Mouse (Mus musculus): ENCODE data around the gene 2210016F16Rik. TPM values are rescaled to one million over a fixed set of nuclear protein-coding genes. Genes with fewer than 3 reads are reported as not detected.
"Not testable (repeated sequence)": the region's sequence is repeated elsewhere in the genome, so short reads cannot be mapped to it uniquely, and the experiment has no call there.

Gene 2210016F16Rik
- polyA plus RNA-seq, 1 experiment from 2014 or later, result 30.6 TPM

DNA sequence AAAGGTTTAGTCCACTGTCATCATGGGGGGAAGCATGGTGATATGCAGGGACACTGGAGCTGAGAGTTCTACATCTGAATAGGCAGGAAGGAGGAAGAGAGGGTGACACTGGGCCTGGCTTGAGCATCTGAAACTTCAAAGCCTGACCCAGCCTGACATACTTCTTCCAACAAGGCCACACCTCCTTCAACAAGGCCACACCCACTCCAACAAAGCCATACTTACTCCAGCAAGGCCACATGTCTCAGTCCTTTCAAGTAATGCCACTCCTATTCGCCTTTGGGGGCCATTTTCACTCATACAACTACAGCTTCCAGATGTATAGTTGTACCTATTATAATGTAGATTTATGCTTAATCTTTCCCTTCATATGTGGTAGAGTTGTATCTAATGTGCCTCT, 17.4 kb downstream of the 2210016F16Rik start:
- 61% methylated on average over 1 of the region's 1 CpGs for WGBS
- H3K4me2 ChIP-seq (replicated peaks; ENCODE audit: low read depth, low read length), result no peak overlapping the region

DNA sequence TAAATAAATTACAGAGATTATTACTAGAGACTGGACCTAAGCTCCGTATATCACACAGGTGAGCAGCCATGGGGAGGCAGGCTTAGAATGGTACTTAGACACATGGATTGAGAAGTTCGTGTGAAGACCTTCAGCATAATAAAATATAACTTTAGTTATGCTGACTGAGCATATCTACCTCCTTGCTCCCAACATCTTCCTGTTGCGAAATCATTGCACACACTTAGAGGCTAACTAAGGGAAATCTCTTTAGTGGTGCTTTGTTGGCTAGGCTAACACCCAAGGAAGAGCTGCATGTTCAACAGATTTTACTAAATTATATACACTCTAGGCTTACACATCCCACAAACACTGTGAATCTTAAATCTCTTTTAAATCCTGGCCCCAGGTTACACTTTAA, 18.7 kb downstream of the 2210016F16Rik start:
- no peak for ATAC-seq

More for the DNA sequence above, 17.4 kb downstream of the 2210016F16Rik start:
- H3K9ac ChIP-seq (replicated peaks; ENCODE audit: low read depth), result no peak overlapping the region
- H3K4me3 ChIP-seq (ENCODE audit: low read depth, low read length), result no peak overlapping the region
- H3K4me1 ChIP-seq (ENCODE audit: insufficient read depth, low read depth, low read length), result no peaks in the 10 kb centered on the region
- DNase-seq (ENCODE audit: low spot score), result no peak
- no peak for ATAC-seq
- no peaks in the 10 kb centered on the region for H3K9me3 ChIP-seq (ENCODE audit: low read length)
- no peak overlapping the region for H3K27ac ChIP-seq (ENCODE audit: low read length)
- no peaks in the 10 kb centered on the region for H3K36me3 ChIP-seq (ENCODE audit: insufficient read depth, low read length)
- no peaks in the 10 kb centered on the region for H3K27me3 ChIP-seq (replicated peaks; ENCODE audit: insufficient read depth, low read length)
- TF ChIP-seq EP300 (IDR thresholded peaks at IDR 0.05), result no peak

DNA sequence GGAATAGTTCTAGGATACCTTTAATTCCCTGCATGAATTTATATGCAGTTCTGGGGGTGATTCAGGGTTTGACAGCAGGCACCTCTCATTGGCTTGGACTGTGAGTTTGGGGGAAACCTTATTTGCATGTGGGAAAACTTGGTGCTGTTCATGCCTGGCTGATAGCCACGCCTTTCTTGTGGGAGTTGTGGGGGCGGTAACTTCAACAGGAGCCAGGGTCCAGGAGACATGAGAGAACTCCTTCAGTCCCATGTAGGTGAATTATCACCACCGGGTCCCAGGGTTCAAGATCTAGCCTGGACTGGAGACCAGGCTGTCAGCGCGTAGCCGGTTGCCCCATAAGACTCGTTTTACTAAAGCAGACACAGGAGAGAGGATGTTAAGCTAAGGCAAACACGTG, 19.8 kb downstream of the 2210016F16Rik start:
- not testable (repeated sequence) for H3K27me3 ChIP-seq (replicated peaks; ENCODE audit: insufficient read depth, low read length)

More for the DNA sequence above, 18.7 kb downstream of the 2210016F16Rik start:
- H3K9me3 ChIP-seq (ENCODE audit: low read length), result no peaks in the 10 kb centered on the region
- H3K27ac ChIP-seq (ENCODE audit: low read length), result no peak overlapping the region
- no peak overlapping the region for H3K9ac ChIP-seq (replicated peaks; ENCODE audit: low read depth)
- no peak for DNase-seq (ENCODE audit: low spot score)
- H3K27me3 ChIP-seq (replicated peaks; ENCODE audit: insufficient read depth, low read length), result no peaks in the 10 kb centered on the region
- TF ChIP-seq EP300 (IDR thresholded peaks at IDR 0.05) (no peak), CTCF (IDR thresholded peaks at IDR 0.05) (no peak)
- H3K4me3 ChIP-seq (ENCODE audit: low read depth, low read length), result no peak overlapping the region
- H3K36me3 ChIP-seq (ENCODE audit: insufficient read depth, low read length), result no peaks in the 10 kb centered on the region
- WGBS, result 72% methylated on average over 3 of the region's 3 CpGs
- no peaks in the 10 kb centered on the region for H3K4me1 ChIP-seq (ENCODE audit: insufficient read depth, low read depth, low read length)
- no peak overlapping the region for H3K4me2 ChIP-seq (replicated peaks; ENCODE audit: low read depth, low read length)

DNA sequence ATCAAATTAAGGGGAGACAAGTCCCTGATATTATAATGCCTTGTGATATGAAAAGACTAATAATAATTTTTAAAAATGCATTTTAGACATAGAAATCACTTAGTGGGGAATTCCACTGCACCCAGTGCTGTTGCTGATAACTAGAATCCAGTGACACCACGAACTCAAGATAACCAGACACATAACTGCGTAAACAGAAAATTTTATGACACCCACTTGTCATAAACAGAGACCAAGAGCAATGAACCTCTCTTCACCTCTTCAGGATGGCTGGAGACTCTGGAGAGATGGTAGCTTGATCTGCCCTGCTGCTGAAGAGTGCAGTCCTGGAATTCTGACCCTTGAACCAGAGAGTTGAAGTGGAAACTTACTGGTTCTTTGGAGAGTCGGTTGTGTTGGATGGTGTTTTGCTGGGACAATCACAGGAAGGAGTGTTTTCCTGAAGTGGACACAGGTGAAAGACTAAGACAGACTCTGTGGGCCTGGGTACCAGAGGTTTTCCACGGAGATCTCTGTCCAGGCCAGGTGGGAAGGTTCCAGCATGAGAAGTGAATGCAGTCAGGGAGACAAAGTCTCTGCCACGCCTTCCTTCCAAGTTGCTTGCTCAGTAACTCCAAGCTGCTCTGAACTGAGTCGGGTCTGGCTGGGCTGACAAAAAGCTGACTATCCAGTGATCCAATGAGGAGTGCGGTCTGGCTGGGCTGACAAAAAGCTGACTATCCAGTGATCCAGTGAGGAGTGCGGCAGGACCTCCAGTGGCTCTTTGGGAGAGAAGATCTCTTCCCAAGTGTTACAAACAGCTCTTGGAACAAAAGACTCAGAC, 20.5 kb downstream of the 2210016F16Rik start:
- Histone ChIP-seq H3K27me3 (replicated peaks; ENCODE audit: insufficient read depth, low read length) (no peaks in the 10 kb centered on the region), H3K4me1 (ENCODE audit: insufficient read depth, low read depth, low read length) (no peaks in the 10 kb centered on the region), H3K9me3 (ENCODE audit: low read length) (no peaks in the 10 kb centered on the region), H3K36me3 (ENCODE audit: insufficient read depth, low read length) (no peaks in the 10 kb centered on the region), H3K4me3 (ENCODE audit: low read depth, low read length) (no peak overlapping the region), H3K4me2 (replicated peaks; ENCODE audit: low read depth, low read length) (no peak overlapping the region), H3K9ac (replicated peaks; ENCODE audit: low read depth) (no peak overlapping the region), H3K27ac (ENCODE audit: low read length) (no peak overlapping the region)
- DNase-seq (ENCODE audit: low spot score), result no peak
- no peak for TF ChIP-seq CTCF (IDR thresholded peaks at IDR 0.05)
- TF ChIP-seq EP300 (IDR thresholded peaks at IDR 0.05), result no peak
- 51% methylated on average over 8 of the region's 8 CpGs for WGBS
- no peak for ATAC-seq

More for the DNA sequence above, 19.8 kb downstream of the 2210016F16Rik start:
- H3K4me3 ChIP-seq (ENCODE audit: low read depth, low read length); H3K4me2 ChIP-seq (replicated peaks; ENCODE audit: low read depth, low read length); DNase-seq (ENCODE audit: low spot score); ATAC-seq; H3K36me3 ChIP-seq (ENCODE audit: insufficient read depth, low read length); H3K4me1 ChIP-seq (ENCODE audit: insufficient read depth, low read depth, low read length); H3K9me3 ChIP-seq (ENCODE audit: low read length); H3K9ac ChIP-seq (replicated peaks; ENCODE audit: low read depth); H3K27ac ChIP-seq (ENCODE audit: low read length): not testable (repeated sequence)
- 74% methylated on average over 8 of the region's 8 CpGs for WGBS

DNA sequence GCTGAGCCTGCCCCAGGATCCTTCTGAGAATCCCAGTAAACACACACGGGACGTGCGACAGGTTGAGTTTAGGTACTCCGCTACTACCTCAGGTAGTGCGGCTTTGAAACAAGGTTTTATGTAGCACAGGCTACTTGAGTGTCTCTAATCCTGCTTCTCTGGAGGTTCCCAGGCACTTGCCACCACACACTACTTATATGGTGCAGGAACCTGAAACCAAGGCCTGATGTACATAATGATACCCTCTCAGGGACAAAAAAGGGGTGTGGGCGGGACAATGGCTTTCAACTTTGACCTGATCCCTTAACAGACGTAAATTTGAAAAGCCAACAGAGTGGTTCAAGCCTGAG, 25.7 kb downstream of the 2210016F16Rik start:
- Histone ChIP-seq H3K9me3 (ENCODE audit: low read length) (no peaks in the 10 kb centered on the region), H3K4me1 (ENCODE audit: insufficient read depth, low read depth, low read length) (no peaks in the 10 kb centered on the region), H3K9ac (replicated peaks; ENCODE audit: low read depth) (no peak overlapping the region), H3K4me2 (replicated peaks; ENCODE audit: low read depth, low read length) (peak overlapping the region; percentile 97), H3K36me3 (ENCODE audit: insufficient read depth, low read length) (no peaks in the 10 kb centered on the region), H3K27me3 (replicated peaks; ENCODE audit: insufficient read depth, low read length) (no peaks in the 10 kb centered on the region), H3K27ac (ENCODE audit: low read length) (0 out of 2 replicates have a peak overlapping the region, but pooled peaks have one; percentile 45), H3K4me3 (ENCODE audit: low read depth, low read length) (peak overlapping the region; percentile 51; the same call in 1 of the 2 replicates)
- 4% methylated on average over 7 of the region's 7 CpGs for WGBS
- DNase-seq (ENCODE audit: low spot score) (no peak), ATAC-seq (peak; percentile 50)
- TF ChIP-seq EP300 (IDR thresholded peaks at IDR 0.05) (no peak), CTCF (IDR thresholded peaks at IDR 0.05) (no peak)

DNA sequence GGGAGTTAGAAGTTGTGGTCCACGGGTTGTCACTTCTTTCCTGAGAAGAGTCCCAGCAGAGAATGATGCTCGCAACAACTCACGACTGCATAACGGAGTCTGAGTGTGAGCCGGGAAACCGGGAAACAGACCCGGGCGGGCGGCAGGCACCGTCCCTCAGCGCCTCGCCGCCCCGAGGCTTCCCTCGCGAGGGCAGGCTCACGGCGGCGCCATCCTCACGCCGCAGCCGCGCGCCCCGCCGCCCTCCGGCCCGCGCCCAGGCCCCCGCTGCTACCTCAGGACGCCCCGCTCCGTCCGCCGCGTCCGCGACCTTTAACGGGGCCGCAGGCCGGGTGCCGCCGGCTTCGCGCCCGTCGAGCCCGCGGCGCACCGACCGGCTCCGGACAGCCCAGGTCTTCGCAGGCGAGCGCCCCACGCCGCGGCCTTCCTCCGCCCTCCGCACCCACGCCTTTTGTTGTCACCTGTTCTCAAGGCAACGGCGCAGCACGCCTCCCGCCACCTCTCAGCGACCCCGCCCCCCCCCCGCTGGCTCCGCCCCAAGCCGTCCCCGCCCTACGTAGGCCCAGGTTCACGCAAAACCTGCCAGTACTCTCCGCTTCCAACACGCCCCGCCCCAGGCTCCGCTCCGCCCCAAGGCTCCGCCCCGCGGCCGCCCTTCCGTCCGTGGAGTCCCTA, 26.3 kb downstream of the 2210016F16Rik start, which contains the start of gene Kif27:
Gene Kif27, minus strand, starts transcription at position 494 of the 675 bp plus-strand sequence.
- DNase-seq (ENCODE audit: low spot score), result peak; percentile 95
- Histone ChIP-seq H3K27ac (ENCODE audit: low read length) (0 out of 2 replicates have a peak within 1 kb of the TSS, but pooled peaks have one; percentile 45), H3K9ac (replicated peaks; ENCODE audit: low read depth) (peak within 1 kb of the TSS; percentile 5; the same call in 1 of the 2 replicates)

More for the DNA sequence above, 26.3 kb downstream of the 2210016F16Rik start, which contains the start of gene Kif27:
- TF ChIP-seq CTCF (IDR thresholded peaks at IDR 0.05) (no peak), EP300 (IDR thresholded peaks at IDR 0.05) (no peak)
- H3K36me3 ChIP-seq (ENCODE audit: insufficient read depth, low read length), result no peaks in the 10 kb centered on the region
- peak; percentile 99 for ATAC-seq
- peak within 1 kb of the TSS; percentile 97 for H3K4me2 ChIP-seq (replicated peaks; ENCODE audit: low read depth, low read length)
- no peaks in the 10 kb centered on the region for H3K9me3 ChIP-seq (ENCODE audit: low read length)
- no peaks in the 10 kb centered on the region for H3K27me3 ChIP-seq (replicated peaks; ENCODE audit: insufficient read depth, low read length)
- no peaks in the 10 kb centered on the region for H3K4me1 ChIP-seq (ENCODE audit: insufficient read depth, low read depth, low read length)
- peak within 1 kb of the TSS; percentile 51 for H3K4me3 ChIP-seq (ENCODE audit: low read depth, low read length)
- WGBS, result under 1% methylated on average over 57 of the region's 85 CpGs

Measured in lung, postnatal 0 days (tissue).